Mouse (Mus musculus): ENCODE measurements around the gene Pde11a. TPM values are rescaled to one million over a fixed set of nuclear protein-coding genes. Genes with fewer than 3 reads are reported as not detected.

The Pde11a gene
- polyA plus RNA-seq, 1 experiment, result 1.6 TPM

- no peak for DNase-seq (ENCODE audit: extremely low spot score in 1 of 2, low spot score in 1 of 2)
Observed at GRCm38 (mm10) chr2:75964051-75964450, 374.5 kb downstream of the Pde11a start.

- DNase-seq (ENCODE audit: extremely low spot score in 1 of 2, low spot score in 1 of 2), result no peak
Observed at GRCm38 (mm10) chr2:75963211-75963840, 375.2 kb downstream of the Pde11a start.

- peak in 1 of 2 experiments; percentile 61 for DNase-seq (ENCODE audit: extremely low spot score in 1 of 2, low spot score in 1 of 2)
Observed at GRCm38 (mm10) chr2:75960366-75961330, 377.9 kb downstream of the Pde11a start.

- DNase-seq (ENCODE audit: extremely low spot score in 1 of 2, low spot score in 1 of 2), result no peak
Observed at GRCm38 (mm10) chr2:75959850-75960365, 378.7 kb downstream of the Pde11a start.

GRCm38 (mm10) chr2:75959183-75959849 lies 379.3 kb downstream of the Pde11a start:
- DNase-seq (ENCODE audit: extremely low spot score in 1 of 2, low spot score in 1 of 2), result no peak

- DNase-seq (ENCODE audit: extremely low spot score in 1 of 2, low spot score in 1 of 2), result no peak
Observed at GRCm38 (mm10) chr2:75955709-75956108, 382.9 kb downstream of the Pde11a start.

- no peak for DNase-seq (ENCODE audit: extremely low spot score in 1 of 2, low spot score in 1 of 2)
Observed at GRCm38 (mm10) chr2:75953320-75953719, 385.3 kb downstream of the Pde11a start.

GRCm38 (mm10) chr2:75950685-75951084 lies 387.9 kb downstream of the Pde11a start:
- no peak for DNase-seq (ENCODE audit: extremely low spot score in 1 of 2, low spot score in 1 of 2)

Other genes with a start within 250 kb of the Pde11a start
- gene Cyct, start 21.7 kb upstream of the Pde11a start, polyA plus RNA-seq (2012; rRNA removed), result not detected in 2 replicates
- 23.6 and 29.4 TPM in 2 replicates for gene Rbm45, start 31.2 kb upstream of the Pde11a start, polyA plus RNA-seq (2012; rRNA removed)
- gene Osbpl6, start 67.7 kb upstream of the Pde11a start, polyA plus RNA-seq (2012; rRNA removed), result 18.2 and 19.2 TPM in 2 replicates

All from frontal cortex, adult 2 months (tissue).